Mouse (Mus musculus): ENCODE results near the gene Gm49711. TPM values are rescaled to one million over a fixed set of nuclear protein-coding genes. Genes with fewer than 3 reads are reported as not detected.
A peak's percentile ranks its signal among the peaks of the same experiment; 100 is the strongest.
"Not testable (repeated sequence)": the region's sequence is repeated elsewhere in the genome, so short reads cannot be mapped to it uniquely, and the experiment has no call there.

The Gm49711 gene
- polyA plus RNA-seq, 1 experiment, result 0.13 TPM

DNA sequence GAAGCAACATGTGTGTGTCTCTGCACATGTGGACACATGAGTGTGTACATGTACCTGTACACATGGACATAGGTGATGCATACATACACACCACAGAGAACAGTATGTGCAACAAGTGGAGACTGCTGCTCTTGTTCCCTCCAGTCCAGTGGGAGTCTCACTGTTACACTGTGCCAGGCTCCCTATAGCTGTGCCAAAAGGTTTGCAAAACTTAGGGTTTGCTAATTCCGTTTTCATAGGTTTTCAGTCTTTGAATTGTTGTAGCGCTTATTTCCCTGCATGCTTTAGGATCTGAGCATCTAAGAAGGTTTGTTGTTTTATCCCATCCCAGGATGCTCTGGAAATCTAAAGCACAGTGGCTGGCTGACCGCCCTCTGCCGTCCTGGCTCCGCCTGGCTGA is 33.8 kb downstream of the Gm49711 start:
- H3K9me3 ChIP-seq (ENCODE audit: control insufficient read depth, low read length), result no peaks in the 10 kb centered on the region
- no peak overlapping the region for H3K4me3 ChIP-seq (replicated peaks)
- no peaks in the 10 kb centered on the region for H3K4me1 ChIP-seq (ENCODE audit: control insufficient read depth)
- TF ChIP-seq TAL1 (IDR thresholded peaks at IDR 0.05; ENCODE audit: low read length) (no peak), GATA1 (IDR thresholded peaks at IDR 0.05; ENCODE audit: low read length) (no peak)
- no peaks in the 10 kb centered on the region for H3K27me3 ChIP-seq (ENCODE audit: control insufficient read depth)
- H3K36me3 ChIP-seq (ENCODE audit: control insufficient read depth), result no peaks in the 10 kb centered on the region

DNA sequence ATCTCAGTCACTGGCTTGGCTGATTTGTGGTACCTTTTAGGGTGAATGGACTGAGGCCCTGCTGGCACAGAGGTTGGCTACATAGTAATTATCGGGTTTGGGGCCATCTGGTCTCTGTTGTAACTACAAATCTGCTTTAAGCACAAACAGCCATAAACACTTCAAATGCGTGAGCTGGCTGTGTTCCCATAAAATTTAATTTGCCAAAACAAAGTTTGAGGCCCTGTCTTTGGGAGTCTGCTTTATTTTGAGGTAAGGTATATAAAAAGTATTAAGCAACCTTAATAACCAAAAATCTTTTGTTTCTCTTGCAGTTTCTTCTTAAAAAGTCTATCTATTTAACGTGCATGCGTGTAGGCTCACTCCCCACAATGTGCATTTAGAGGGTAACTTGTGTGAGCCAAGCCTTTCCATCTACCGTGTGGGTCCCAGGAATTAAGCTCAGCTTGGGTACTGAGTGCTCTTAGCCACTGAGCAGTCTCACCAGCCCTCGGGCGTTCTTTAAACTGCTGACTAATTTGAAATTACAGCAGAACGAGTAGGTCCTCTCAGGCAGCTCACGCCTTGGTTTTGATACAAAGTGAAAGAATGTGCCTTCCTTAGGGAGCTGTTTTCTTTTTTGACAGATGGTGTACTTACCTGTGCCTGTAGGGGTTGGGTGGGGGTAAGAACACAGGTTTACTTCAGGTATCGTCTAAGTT is 40.4 kb downstream of the Gm49711 start:
- H3K9me3 ChIP-seq (ENCODE audit: control insufficient read depth, low read length), result no peaks in the 10 kb centered on the region
- no peaks in the 10 kb centered on the region for H3K27me3 ChIP-seq (ENCODE audit: control insufficient read depth)
- TF ChIP-seq GATA1 (IDR thresholded peaks at IDR 0.05; ENCODE audit: low read length), result no peak
- no peak for TF ChIP-seq TAL1 (IDR thresholded peaks at IDR 0.05; ENCODE audit: low read length)
- no peak overlapping the region for H3K4me3 ChIP-seq (replicated peaks)
- H3K4me1 ChIP-seq (ENCODE audit: control insufficient read depth), result no peaks in the 10 kb centered on the region
- H3K36me3 ChIP-seq (ENCODE audit: control insufficient read depth), result peaks cover 6% of the 10 kb centered on the region

DNA sequence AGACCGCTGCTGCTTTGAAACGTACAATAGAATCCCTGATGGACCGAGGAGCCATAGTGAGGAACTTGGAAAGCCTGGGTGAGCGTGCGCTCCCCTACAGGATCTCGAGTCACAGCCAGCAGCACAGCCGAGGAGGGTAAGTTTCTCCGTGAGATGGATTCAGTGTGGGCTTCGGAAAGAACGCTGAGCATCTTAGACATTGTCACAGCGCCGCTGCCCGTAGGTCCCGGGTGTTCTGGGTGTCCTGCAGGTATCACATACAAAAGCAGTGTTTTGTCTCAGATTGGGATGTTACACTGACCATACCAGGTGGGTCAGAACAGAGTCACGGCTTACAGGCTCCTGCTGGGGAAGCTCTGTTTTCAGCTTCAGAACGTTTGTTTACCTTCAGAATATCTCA is 41.5 kb downstream of the Gm49711 start:
- H3K36me3 ChIP-seq (ENCODE audit: control insufficient read depth), result peaks cover 6% of the 10 kb centered on the region
- TF ChIP-seq TAL1 (IDR thresholded peaks at IDR 0.05; ENCODE audit: low read length), result no peak
- no peak for TF ChIP-seq GATA1 (IDR thresholded peaks at IDR 0.05; ENCODE audit: low read length)
- H3K27me3 ChIP-seq (ENCODE audit: control insufficient read depth), result no peaks in the 10 kb centered on the region
- no peaks in the 10 kb centered on the region for H3K9me3 ChIP-seq (ENCODE audit: control insufficient read depth, low read length)
- H3K4me3 ChIP-seq (replicated peaks), result no peak overlapping the region
- no peaks in the 10 kb centered on the region for H3K4me1 ChIP-seq (ENCODE audit: control insufficient read depth)

DNA sequence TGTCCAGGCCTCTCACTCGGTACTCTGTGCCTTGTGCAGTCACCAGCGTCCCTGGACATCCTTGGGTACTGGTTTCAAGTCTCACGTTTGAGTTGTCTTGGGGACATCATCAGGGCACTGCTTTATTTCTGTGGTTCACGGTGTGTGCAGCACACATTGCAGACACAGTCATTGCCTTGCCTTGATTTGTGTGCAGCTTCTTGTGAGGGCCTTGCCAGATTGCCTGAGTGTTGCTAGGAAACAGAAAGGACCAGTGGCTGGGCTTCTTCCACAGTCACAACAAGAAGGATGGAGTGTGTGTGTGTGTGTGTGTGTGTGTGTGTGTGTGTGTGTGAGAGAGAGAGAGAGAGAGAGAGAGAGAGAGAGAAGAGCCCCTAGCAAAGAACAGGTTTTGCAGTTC is 42.0 kb downstream of the Gm49711 start:
- Histone ChIP-seq H3K36me3 (ENCODE audit: control insufficient read depth) (peaks cover 6% of the 10 kb centered on the region), H3K4me1 (ENCODE audit: control insufficient read depth) (no peaks in the 10 kb centered on the region), H3K9me3 (ENCODE audit: control insufficient read depth, low read length) (no peaks in the 10 kb centered on the region), H3K4me3 (replicated peaks) (no peak overlapping the region), H3K27me3 (ENCODE audit: control insufficient read depth) (no peaks in the 10 kb centered on the region)
- TF ChIP-seq GATA1 (IDR thresholded peaks at IDR 0.05; ENCODE audit: low read length) (no peak), TAL1 (IDR thresholded peaks at IDR 0.05; ENCODE audit: low read length) (no peak)

DNA sequence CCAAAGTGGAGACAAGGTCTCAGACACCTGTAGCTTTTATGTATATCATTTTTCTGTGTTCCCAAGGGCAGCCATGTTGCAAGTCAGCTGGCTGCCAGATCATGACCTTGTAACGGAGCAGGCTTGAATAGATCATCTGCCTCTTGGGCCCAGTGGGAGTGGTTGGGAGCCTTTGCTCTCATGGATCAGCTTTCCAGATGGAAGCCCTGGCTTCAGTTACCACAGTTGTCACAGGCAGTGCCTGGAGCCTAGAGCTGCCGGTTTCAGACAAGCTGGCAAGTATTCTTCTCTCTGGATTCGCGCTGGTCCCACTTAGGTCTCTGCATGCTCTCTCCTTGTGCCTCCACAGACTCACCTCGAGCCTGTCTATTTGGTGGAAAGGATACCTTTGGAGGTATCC is 44.0 kb downstream of the Gm49711 start:
- H3K36me3 ChIP-seq (ENCODE audit: control insufficient read depth), result peaks cover 6% of the 10 kb centered on the region
- no peak overlapping the region for H3K4me3 ChIP-seq (replicated peaks)
- no peaks in the 10 kb centered on the region for H3K9me3 ChIP-seq (ENCODE audit: control insufficient read depth, low read length)
- TF ChIP-seq GATA1 (IDR thresholded peaks at IDR 0.05; ENCODE audit: low read length) (no peak), TAL1 (IDR thresholded peaks at IDR 0.05; ENCODE audit: low read length) (no peak)
- no peaks in the 10 kb centered on the region for H3K4me1 ChIP-seq (ENCODE audit: control insufficient read depth)
- H3K27me3 ChIP-seq (ENCODE audit: control insufficient read depth), result no peaks in the 10 kb centered on the region

DNA sequence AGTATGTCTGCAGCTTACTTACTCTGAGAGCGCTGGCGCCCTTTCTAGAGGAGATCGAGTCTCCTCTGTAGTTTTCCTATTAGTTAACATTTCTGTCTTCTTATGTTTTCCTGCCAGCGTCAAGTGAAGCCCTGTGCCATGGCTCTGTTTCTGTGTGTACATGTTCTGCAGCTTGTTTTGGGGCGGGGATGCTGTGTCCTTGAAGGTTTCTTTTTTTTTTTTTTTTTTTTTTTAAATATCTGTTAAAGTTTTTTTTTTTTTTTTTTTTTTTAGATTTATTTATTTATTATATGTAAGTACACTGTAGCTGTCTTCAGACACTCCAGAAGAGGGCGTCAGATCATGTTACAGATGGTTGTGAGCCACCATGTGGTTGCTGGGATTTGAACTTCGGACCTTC is 44.8 kb downstream of the Gm49711 start:
- not testable (repeated sequence) for H3K4me1 ChIP-seq (ENCODE audit: control insufficient read depth); H3K4me3 ChIP-seq (replicated peaks); H3K27me3 ChIP-seq (ENCODE audit: control insufficient read depth); H3K9me3 ChIP-seq (ENCODE audit: control insufficient read depth, low read length); H3K36me3 ChIP-seq (ENCODE audit: control insufficient read depth)

DNA sequence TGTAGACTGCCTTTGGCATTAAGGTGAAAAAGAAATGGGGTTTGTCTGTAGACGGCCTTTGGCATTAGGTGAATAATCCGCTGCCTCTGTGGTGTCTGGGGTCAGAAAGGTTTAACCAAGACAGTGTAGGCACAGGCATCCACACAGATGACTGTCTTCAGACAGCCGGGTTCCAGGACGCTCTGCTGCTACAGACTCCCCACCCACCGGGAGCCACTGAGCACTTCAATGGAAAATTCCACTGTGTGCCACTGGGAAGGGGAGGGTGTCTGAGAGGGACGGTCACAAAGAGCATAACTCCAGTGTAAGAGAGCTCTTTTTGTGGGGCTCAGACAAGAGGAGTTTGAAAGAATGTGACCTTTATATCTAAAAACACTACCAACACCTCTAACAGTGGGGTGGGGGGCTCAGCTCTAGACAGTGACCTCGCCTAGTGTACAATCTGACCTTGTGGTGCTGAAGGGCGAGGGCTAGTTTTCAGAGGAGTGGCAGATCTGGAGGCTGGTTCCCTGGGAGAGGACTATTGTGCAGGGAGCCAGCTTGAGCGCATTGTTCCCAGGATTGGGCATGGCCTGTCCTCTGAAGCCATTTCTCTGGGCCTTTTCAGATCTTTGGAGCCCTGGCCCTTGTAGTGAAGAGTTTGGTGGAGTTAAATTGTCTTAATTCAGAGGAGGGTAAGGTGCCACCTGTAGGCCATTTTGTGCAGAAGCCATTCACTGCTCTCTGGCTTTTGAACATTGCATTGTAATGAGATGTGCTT is 45.6 kb downstream of the Gm49711 start:
- Histone ChIP-seq H3K4me1 (ENCODE audit: control insufficient read depth) (no peaks in the 10 kb centered on the region), H3K9me3 (ENCODE audit: control insufficient read depth, low read length) (no peaks in the 10 kb centered on the region), H3K36me3 (ENCODE audit: control insufficient read depth) (peaks cover 6% of the 10 kb centered on the region), H3K27me3 (ENCODE audit: control insufficient read depth) (no peaks in the 10 kb centered on the region), H3K4me3 (replicated peaks) (no peak overlapping the region)
- TF ChIP-seq GATA1 (IDR thresholded peaks at IDR 0.05; ENCODE audit: low read length), result no peak

DNA sequence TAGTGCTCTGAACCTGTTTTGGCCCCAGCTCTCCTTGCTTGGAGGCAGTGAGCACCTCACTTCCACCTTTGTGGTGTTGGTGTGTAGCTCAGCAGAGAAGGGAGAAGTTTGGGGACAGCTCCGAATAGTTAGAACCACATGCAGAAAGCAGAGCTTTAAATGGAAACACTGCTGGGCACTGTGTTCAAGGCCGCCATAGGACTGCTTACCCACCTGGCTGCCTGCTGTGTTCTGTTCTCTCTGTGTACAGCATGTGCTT is 46.1 kb downstream of the Gm49711 start:
- Histone ChIP-seq H3K27me3 (ENCODE audit: control insufficient read depth) (no peaks in the 10 kb centered on the region), H3K4me3 (replicated peaks) (no peak overlapping the region), H3K9me3 (ENCODE audit: control insufficient read depth, low read length) (no peaks in the 10 kb centered on the region), H3K36me3 (ENCODE audit: control insufficient read depth) (peaks cover 6% of the 10 kb centered on the region), H3K4me1 (ENCODE audit: control insufficient read depth) (no peaks in the 10 kb centered on the region)
- TF ChIP-seq GATA1 (IDR thresholded peaks at IDR 0.05; ENCODE audit: low read length), result no peak
- TF ChIP-seq TAL1 (IDR thresholded peaks at IDR 0.05; ENCODE audit: low read length), result no peak

DNA sequence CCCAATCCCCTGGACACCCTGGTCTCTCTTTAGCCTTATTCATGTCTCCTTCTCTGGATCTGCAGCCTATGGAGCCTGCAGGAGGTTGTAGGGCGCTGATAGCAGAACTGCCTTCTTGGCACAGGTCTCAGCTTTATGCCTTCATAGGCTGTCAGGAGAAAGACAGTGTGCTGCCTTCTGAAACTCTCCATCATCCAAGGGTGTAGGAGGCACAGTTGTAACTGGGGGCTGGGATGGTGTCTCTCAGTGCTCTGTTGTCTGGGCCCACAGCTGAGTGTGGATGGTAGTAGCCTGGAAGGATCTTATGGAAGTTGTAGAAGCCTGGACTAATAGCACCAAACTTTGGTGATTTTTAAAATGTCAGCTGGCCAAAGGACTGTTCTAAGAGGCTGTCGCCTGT is 46.8 kb downstream of the Gm49711 start:
- TF ChIP-seq GATA1 (IDR thresholded peaks at IDR 0.05; ENCODE audit: low read length) (no peak), TAL1 (IDR thresholded peaks at IDR 0.05; ENCODE audit: low read length) (no peak)
- no peaks in the 10 kb centered on the region for H3K4me1 ChIP-seq (ENCODE audit: control insufficient read depth)
- H3K36me3 ChIP-seq (ENCODE audit: control insufficient read depth), result peaks cover 6% of the 10 kb centered on the region
- H3K27me3 ChIP-seq (ENCODE audit: control insufficient read depth), result no peaks in the 10 kb centered on the region
- H3K4me3 ChIP-seq (replicated peaks), result no peak overlapping the region
- H3K9me3 ChIP-seq (ENCODE audit: control insufficient read depth, low read length), result no peaks in the 10 kb centered on the region

DNA sequence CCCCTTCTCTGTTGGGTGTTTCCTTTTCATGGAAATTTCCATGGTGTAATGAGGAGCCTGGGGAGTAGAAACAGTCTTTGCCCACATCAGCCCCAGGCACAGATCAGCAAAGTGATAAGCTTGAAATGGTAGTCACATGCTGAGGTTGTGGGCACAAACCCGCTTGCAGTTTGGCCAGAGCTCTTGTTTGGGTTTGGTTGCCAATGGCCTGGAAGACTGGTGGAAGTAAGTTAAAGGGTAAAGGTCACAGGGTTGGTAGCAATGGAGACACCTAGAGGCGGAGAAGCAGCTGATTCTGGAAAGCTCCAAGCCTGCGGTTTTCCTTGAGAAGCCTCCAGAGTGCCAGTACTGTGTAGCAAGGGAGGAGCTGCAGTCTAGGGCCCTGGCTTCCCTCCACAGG is 47.5 kb downstream of the Gm49711 start:
- H3K27me3 ChIP-seq (ENCODE audit: control insufficient read depth), result no peaks in the 10 kb centered on the region
- H3K4me3 ChIP-seq (replicated peaks), result no peak overlapping the region
- H3K9me3 ChIP-seq (ENCODE audit: control insufficient read depth, low read length), result no peaks in the 10 kb centered on the region
- 0 out of 2 replicates have a peak, but pooled peaks have one; percentile 17 for TF ChIP-seq GATA1 (IDR thresholded peaks at IDR 0.05; ENCODE audit: low read length)
- no peak for TF ChIP-seq TAL1 (IDR thresholded peaks at IDR 0.05; ENCODE audit: low read length)
- H3K4me1 ChIP-seq (ENCODE audit: control insufficient read depth), result peaks cover 2% of the 10 kb centered on the region; the same call in 1 of the 2 replicates
- peaks cover 6% of the 10 kb centered on the region for H3K36me3 ChIP-seq (ENCODE audit: control insufficient read depth)

Data from erythroblast, embryonic 14.5 days (primary cell).